In the genomic region with DNA sequence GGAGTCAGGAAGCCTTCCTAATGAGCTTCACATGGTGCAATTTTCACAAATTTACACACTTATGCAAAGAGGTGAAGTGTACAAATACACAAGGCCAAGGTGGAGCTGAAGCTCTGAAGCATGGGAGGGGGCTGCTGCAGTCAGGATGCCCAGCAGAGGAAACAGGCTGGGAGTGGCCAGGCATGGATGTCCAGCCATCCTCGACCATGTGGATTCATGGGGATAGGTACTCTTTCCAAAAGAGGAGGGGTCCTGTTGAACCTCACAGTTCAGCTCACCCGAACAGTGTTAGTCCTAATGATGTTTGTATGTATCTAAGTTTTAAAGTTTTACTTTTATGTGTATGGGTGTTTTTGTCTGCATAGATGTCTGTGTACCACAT, we compare ENCODE assay signal across 8 mouse cellular contexts.
DNase-seq lines count a peak whose midpoint lies in the region; ATAC-seq and TF ChIP-seq lines count a peak whose summit lies in the region.

No protein-coding gene starts in this region.

- H3K27me3 ChIP-seq in heart, embryonic 14.5 days (ENCODE audit: control insufficient read depth, insufficient read depth, low read length), result no peaks in the 10 kb centered on the region
- H3K27me3 ChIP-seq in midbrain, embryonic 14.5 days (ENCODE audit: control insufficient read depth, insufficient read depth, low read length), result no peaks in the 10 kb centered on the region
- no peaks in the 10 kb centered on the region; the same call in 1 of the 2 replicates for H3K27me3 ChIP-seq in midbrain, embryonic 11.5 days (ENCODE audit: control insufficient read depth, insufficient read depth, low read length)
- no peaks in the 10 kb centered on the region for H3K27me3 ChIP-seq in hindbrain, postnatal 0 days (ENCODE audit: insufficient read depth, low read length)
- no peaks in the 10 kb centered on the region for H3K27me3 ChIP-seq in neural tube, embryonic 15.5 days (replicated peaks)

- 0 out of 2 replicates have a peak, but pooled peaks have one; percentile 16 for ATAC-seq in heart, embryonic 14.5 days (ENCODE audit: insufficient number of reproducible peaks, insufficient read depth, low FRiP score, low read depth)
- no peak for ATAC-seq in midbrain, embryonic 14.5 days (ENCODE audit: low FRiP score, low TSS enrichment)
- ATAC-seq in midbrain, embryonic 11.5 days (ENCODE audit: low FRiP score), result no peak
- no peak for ATAC-seq in hindbrain, postnatal 0 days
- 0 out of 2 replicates have a peak, but pooled peaks have one; percentile 12 for ATAC-seq in neural tube, embryonic 15.5 days (ENCODE audit: low FRiP score)
- no peak for ATAC-seq in frontal cortex, adult (ENCODE audit: low TSS enrichment)

- H3K9ac ChIP-seq in heart, embryonic 14.5 days (ENCODE audit: low read length), result no peak overlapping the region
- no peak overlapping the region for H3K9ac ChIP-seq in midbrain, embryonic 14.5 days (replicated peaks; ENCODE audit: low read length)
- no peak overlapping the region for H3K9ac ChIP-seq in midbrain, embryonic 11.5 days (ENCODE audit: low read length)
- no peak overlapping the region for H3K9ac ChIP-seq in hindbrain, postnatal 0 days (replicated peaks; ENCODE audit: low read length)
- H3K9ac ChIP-seq in neural tube, embryonic 15.5 days (replicated peaks), result no peak overlapping the region

- peaks cover 9 to 27% of the 10 kb centered on the region in 2 experiments for H3K4me1 ChIP-seq in heart, embryonic 14.5 days (ENCODE audit: control insufficient read depth in 2 of 2, insufficient read depth in 2 of 2, low read length in 2 of 2)
- H3K4me1 ChIP-seq in midbrain, embryonic 14.5 days (ENCODE audit: control insufficient read depth, insufficient read depth, low read length), result peaks cover 4% of the 10 kb centered on the region; the same call in 1 of the 2 replicates
- peaks cover 5% of the 10 kb centered on the region; the same call in 1 of the 2 replicates for H3K4me1 ChIP-seq in midbrain, embryonic 11.5 days (ENCODE audit: control insufficient read depth, insufficient read depth, low read length)
- peaks cover 11% of the 10 kb centered on the region; the same call in 1 of the 2 replicates for H3K4me1 ChIP-seq in hindbrain, postnatal 0 days (ENCODE audit: insufficient read depth, low read length)
- peaks cover 22% of the 10 kb centered on the region for H3K4me1 ChIP-seq in neural tube, embryonic 15.5 days

- intact Hi-C loops in heart, postnatal 36 days (cut with DNase I), result no loop called here

- WGBS in heart, embryonic 14.5 days, result 78% methylated on average over 2 of the region's 2 CpGs
- 68% methylated on average over 2 of the region's 2 CpGs for WGBS in midbrain, embryonic 14.5 days
- WGBS in midbrain, embryonic 11.5 days, result 71% methylated on average over 2 of the region's 2 CpGs
- 67% methylated on average over 2 of the region's 2 CpGs for whole genome bisulfite sequencing in hindbrain, postnatal 0 days
- 84% methylated on average over 2 of the region's 2 CpGs for WGBS in neural tube, embryonic 15.5 days

- no peak for DNase-seq in heart, postnatal 36 days
- no peak for DNase-seq in midbrain, embryonic 14.5 days
- no peak for DNase-seq in midbrain, embryonic 11.5 days (ENCODE audit: low spot score, missing footprints)
- DNase-seq in hindbrain, postnatal 0 days (ENCODE audit: low spot score), result no peak
- DNase-seq in urinary bladder, postnatal 14 days (ENCODE audit: low spot score), result no peak

- H3K4me3 ChIP-seq in heart, embryonic 14.5 days (ENCODE audit: control insufficient read depth in 1 of 2, insufficient read depth in 1 of 2, low read depth in 1 of 2, low read length in 2 of 2), result no peak overlapping the region
- no peak overlapping the region for H3K4me3 ChIP-seq in midbrain, embryonic 14.5 days (replicated peaks; ENCODE audit: low read depth, low read length)
- no peak overlapping the region for H3K4me3 ChIP-seq in midbrain, embryonic 11.5 days (ENCODE audit: low read depth, low read length)
- H3K4me3 ChIP-seq in hindbrain, postnatal 0 days (ENCODE audit: low read length), result no peak overlapping the region
- H3K4me3 ChIP-seq in neural tube, embryonic 15.5 days (replicated peaks), result no peak overlapping the region

- no peaks in the 10 kb centered on the region for H3K9me3 ChIP-seq in heart, embryonic 14.5 days (ENCODE audit: control insufficient read depth, low read length)
- no peaks in the 10 kb centered on the region for H3K9me3 ChIP-seq in midbrain, embryonic 14.5 days (ENCODE audit: control insufficient read depth, low read length)
- H3K9me3 ChIP-seq in midbrain, embryonic 11.5 days (ENCODE audit: control insufficient read depth, low read length), result no peaks in the 10 kb centered on the region
- H3K9me3 ChIP-seq in hindbrain, postnatal 0 days (ENCODE audit: low read length), result no peaks in the 10 kb centered on the region
- H3K9me3 ChIP-seq in neural tube, embryonic 15.5 days (replicated peaks), result no peaks in the 10 kb centered on the region

- H3K36me3 ChIP-seq in heart, embryonic 14.5 days (ENCODE audit: control insufficient read depth, insufficient read depth, low read length), result peaks cover 8% of the 10 kb centered on the region; the same call in 1 of the 2 replicates
- no peaks in the 10 kb centered on the region for H3K36me3 ChIP-seq in midbrain, embryonic 14.5 days (ENCODE audit: control insufficient read depth, insufficient read depth, low read length)
- H3K36me3 ChIP-seq in midbrain, embryonic 11.5 days (ENCODE audit: control insufficient read depth, insufficient read depth, low read length), result no peaks in the 10 kb centered on the region
- H3K36me3 ChIP-seq in hindbrain, postnatal 0 days (ENCODE audit: insufficient read depth, low read length), result no peaks in the 10 kb centered on the region
- no peaks in the 10 kb centered on the region for H3K36me3 ChIP-seq in neural tube, embryonic 15.5 days

- peak overlapping the region; percentile 6 to 80; a peak in 3 of 4 replicates for H3K27ac ChIP-seq in heart, embryonic 14.5 days (replicated peaks in 1 of 2; ENCODE audit: control insufficient read depth in 1 of 2, insufficient read depth in 1 of 2, low read depth in 2 of 2, low read length in 2 of 2)
- 0 out of 2 replicates have a peak overlapping the region, but pooled peaks have one; percentile 41 for H3K27ac ChIP-seq in midbrain, embryonic 14.5 days (replicated peaks; ENCODE audit: low read depth, low read length)
- H3K27ac ChIP-seq in midbrain, embryonic 11.5 days (ENCODE audit: low read depth, low read length), result no peak overlapping the region
- peak overlapping the region; percentile 67; the same call in 1 of the 2 replicates for H3K27ac ChIP-seq in hindbrain, postnatal 0 days
- H3K27ac ChIP-seq in neural tube, embryonic 15.5 days (replicated peaks), result peak overlapping the region; percentile 58

- no peak for TF ChIP-seq CTCF in hindbrain, postnatal 0 days (IDR thresholded peaks at IDR 0.05; ENCODE audit: low read depth)

- H3K4me2 ChIP-seq in heart, embryonic 14.5 days (ENCODE audit: low read length), result no peak overlapping the region
- H3K4me2 ChIP-seq in midbrain, embryonic 14.5 days (ENCODE audit: low read length), result no peak overlapping the region
- no peak overlapping the region for H3K4me2 ChIP-seq in midbrain, embryonic 11.5 days
- no peak overlapping the region for H3K4me2 ChIP-seq in hindbrain, postnatal 0 days (ENCODE audit: low read depth, low read length)
- no peak overlapping the region for H3K4me2 ChIP-seq in neural tube, embryonic 15.5 days

Comparison
In these comparisons a context has a peak if more than half of its experiments do, and no peak if none do; other contexts are left out.
1. ATAC-seq: peak in heart, embryonic 14.5 days (single experiment) and neural tube, embryonic 15.5 days (single experiment); none in midbrain, embryonic 14.5 days (single experiment), midbrain, embryonic 11.5 days (single experiment), hindbrain, postnatal 0 days (single experiment) and frontal cortex, adult (single experiment).